Mouse (Mus musculus) G1E (cell line): ENCODE measurements at regions not wholly inside any gene's neighbourhood (a gene's known extent, or its start where the extent isn't known, plus 50 kb on each side); places are given as distances from the start of the nearest gene placed in this dataset.

Experiments used
- ATAC-seq: 2 replicates; pipeline ENCODE4 v1.8.0; 2016; ENCODE audit warnings: mild to moderate bottlenecking; ENCODE audit not compliant: insufficient number of reproducible peaks, poor library complexity, low FRiP score, severe bottlenecking; ENCODE audit errors: extremely low read depth
- DNase-seq: peaks from one replicate; pipeline ENCODE4 v3.0.0; 2012; ENCODE audit warnings: low spot score
- H3K27me3 ChIP-seq: 2 replicates; pipeline ENCODE4 v1.6.1; 2012; ENCODE audit warnings: mild to moderate bottlenecking, low read length, inconsistent platforms; ENCODE audit not compliant: insufficient read depth
- H3K36me3 ChIP-seq: replicated peaks from 2 replicates; pipeline ENCODE3; 2012; ENCODE audit warnings: mild to moderate bottlenecking, inconsistent platforms
- H3K4me1 ChIP-seq: 2 replicates; pipeline ENCODE4 v1.6.1; 2012; ENCODE audit warnings: low read depth, low read length, inconsistent platforms, mixed read lengths; ENCODE audit not compliant: insufficient read depth
- H3K4me3 ChIP-seq: 2 replicates; pipeline ENCODE4 v1.5.1; 2012; ENCODE audit warnings: low read depth, mild to moderate bottlenecking, inconsistent platforms, low read length, moderate library complexity, mixed read lengths
- H3K9me3 ChIP-seq: replicated peaks from 2 replicates; pipeline ENCODE4 v1.6.1; 2012; ENCODE audit warnings: inconsistent platforms
- CTCF ChIP-seq: IDR thresholded peaks from 2 replicates; pipeline ENCODE4 v1.5.1; 2012; ENCODE audit warnings: low read depth, low read length, inconsistent platforms, mixed read lengths
- GATA1 ChIP-seq: IDR thresholded peaks from 2 replicates; pipeline ENCODE4 v1.6.1; 2012; ENCODE audit warnings: borderline replicate concordance, low read length, inconsistent platforms, mixed read lengths
- GATA2 ChIP-seq: IDR thresholded peaks from 2 replicates; pipeline ENCODE4 v1.6.1; 2012; ENCODE audit warnings: low read depth, low read length, inconsistent platforms, borderline replicate concordance
- POLR2AphosphoS5 ChIP-seq: IDR thresholded peaks from 2 replicates; pipeline ENCODE4 v1.6.1; 2012; ENCODE audit warnings: low read depth, low read length, inconsistent platforms; ENCODE audit not compliant: insufficient replicate concordance
- TAL1 ChIP-seq: conservative IDR thresholded peaks from 2 replicates; pipeline ENCODE4 v1.6.1; 2012; ENCODE audit warnings: low read depth, low read length, inconsistent platforms, mixed read lengths

DNA sequence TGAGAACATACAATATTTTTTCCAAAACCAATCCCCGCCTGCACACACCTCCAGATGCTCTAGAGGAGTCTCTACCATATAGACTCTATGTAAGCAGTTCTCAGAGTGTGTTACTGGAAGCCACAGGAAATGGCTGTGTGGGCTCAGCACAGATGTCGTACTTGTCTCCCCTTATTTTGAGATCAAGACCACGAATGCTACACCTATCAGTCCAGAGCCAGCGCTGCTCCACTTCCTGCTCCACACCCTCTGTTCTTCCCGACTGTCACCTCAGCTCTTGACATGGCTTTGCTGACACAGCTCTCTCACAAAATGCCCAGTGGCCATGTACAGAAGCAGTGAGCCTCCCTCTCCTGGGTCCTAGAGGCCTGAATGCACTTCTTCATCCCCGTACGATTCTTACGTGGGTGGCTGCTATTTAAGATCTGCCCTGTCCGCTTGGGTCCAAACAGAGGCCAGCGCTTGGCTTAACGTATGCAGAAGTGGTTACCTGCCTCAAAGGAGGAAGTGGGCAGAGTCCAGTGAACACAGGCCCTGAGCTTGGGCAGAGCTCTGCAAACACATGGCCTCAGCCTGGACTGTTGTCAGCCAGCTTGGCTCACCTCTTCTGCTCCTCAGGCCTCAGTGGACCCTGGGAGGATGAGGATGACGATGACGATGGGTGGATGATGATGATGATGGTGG, 80.5 kb upstream of the Msx2 start:
- TF ChIP-seq GATA1: no peak
- TF ChIP-seq CTCF: no peak
- no peak for TF ChIP-seq TAL1
- TF ChIP-seq POLR2AphosphoS5: no peak
- no peak for TF ChIP-seq GATA2
- H3K4me3 ChIP-seq: no peak overlapping the region
- H3K4me1 ChIP-seq: no peaks in the 10 kb centered on the region
- no peak for ATAC-seq
- peaks cover 70% of the 10 kb centered on the region for H3K9me3 ChIP-seq
- H3K27me3 ChIP-seq: no peaks in the 10 kb centered on the region
- no peaks in the 10 kb centered on the region for H3K36me3 ChIP-seq
- no peak for DNase-seq

DNA sequence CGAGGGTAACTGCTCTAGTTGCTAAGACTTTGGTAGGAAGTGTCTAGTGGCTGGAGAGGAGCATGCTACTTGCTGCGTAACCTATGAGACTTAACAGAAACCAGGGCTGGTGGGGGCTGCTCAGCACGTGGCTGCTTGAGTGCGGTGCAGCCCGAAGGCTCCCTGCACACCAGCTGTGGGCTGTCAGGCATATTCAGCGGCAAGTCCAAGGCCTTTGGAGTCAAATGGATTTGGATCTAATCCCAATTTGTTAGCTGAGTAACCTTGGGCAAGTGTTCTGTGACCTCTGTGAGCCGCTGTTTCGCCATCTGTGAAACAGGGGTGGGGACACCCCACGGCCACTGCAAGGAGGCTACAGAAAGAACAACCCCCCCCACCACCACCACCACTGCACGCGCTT, 75.5 kb upstream of the Msx2 start:
- Histone ChIP-seq H3K4me3 (no peak overlapping the region), H3K9me3 (peaks cover 70% of the 10 kb centered on the region), H3K36me3 (no peaks in the 10 kb centered on the region), H3K27me3 (no peaks in the 10 kb centered on the region), H3K4me1 (no peaks in the 10 kb centered on the region)
- TF ChIP-seq POLR2AphosphoS5: no peak
- TF ChIP-seq TAL1: no peak
- no peak for TF ChIP-seq GATA1
- no peak for TF ChIP-seq GATA2
- no peak for TF ChIP-seq CTCF
- ATAC-seq (no peak), DNase-seq (no peak)

DNA sequence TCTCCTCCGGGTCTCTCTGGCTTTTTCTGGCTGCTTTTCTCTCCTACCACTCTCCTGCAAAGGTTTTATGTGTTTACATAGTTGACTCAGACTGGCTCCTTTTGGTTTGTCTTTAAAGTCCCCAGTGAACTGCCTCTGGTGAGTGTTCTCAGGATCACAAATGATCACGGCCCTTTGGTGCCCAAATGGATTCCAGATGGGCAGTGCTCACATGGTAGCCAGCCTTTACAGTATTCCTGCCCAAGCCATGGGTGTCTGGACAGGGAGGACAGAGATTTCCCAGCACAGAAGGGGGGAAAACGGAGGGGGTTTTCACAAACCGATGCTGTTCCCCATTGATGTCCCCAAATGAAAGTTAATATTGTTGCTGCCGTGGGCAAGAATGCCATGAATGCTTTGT, 70.4 kb upstream of the Msx2 start:
- H3K4me1 ChIP-seq: no peaks in the 10 kb centered on the region
- DNase-seq: no peak
- no peak for ATAC-seq
- H3K4me3 ChIP-seq: no peak overlapping the region
- H3K9me3 ChIP-seq: peaks cover 75% of the 10 kb centered on the region
- TF ChIP-seq GATA2 (no peak), TAL1 (no peak), GATA1 (no peak), CTCF (no peak), POLR2AphosphoS5 (no peak)
- no peaks in the 10 kb centered on the region for H3K27me3 ChIP-seq
- no peaks in the 10 kb centered on the region for H3K36me3 ChIP-seq

DNA sequence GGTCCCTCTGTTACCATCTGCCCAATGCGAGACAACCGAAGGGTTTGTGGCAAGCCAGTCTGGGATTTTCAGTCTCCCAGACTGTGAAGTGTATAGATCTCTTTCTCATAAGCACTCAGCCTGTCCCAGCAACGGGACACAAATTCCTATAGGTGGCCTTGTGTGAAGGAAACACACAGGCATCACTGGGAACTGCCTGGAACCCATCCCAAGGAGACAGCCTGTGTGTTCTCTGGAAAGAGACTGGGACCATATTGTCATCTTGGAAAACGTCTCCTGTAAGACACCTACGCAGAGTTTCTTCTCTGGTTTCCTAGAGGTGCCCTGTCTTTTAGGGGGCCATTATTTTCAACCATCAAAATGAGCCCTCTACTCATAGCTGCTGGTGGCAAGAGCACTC, 66.9 kb upstream of the Msx2 start:
- H3K27me3 ChIP-seq: no peaks in the 10 kb centered on the region
- no peaks in the 10 kb centered on the region for H3K36me3 ChIP-seq
- peaks cover 73% of the 10 kb centered on the region for H3K9me3 ChIP-seq
- H3K4me3 ChIP-seq: no peak overlapping the region
- no peak for DNase-seq
- no peak for ATAC-seq
- no peak for TF ChIP-seq POLR2AphosphoS5
- no peak for TF ChIP-seq GATA1
- TF ChIP-seq CTCF: no peak
- no peak for TF ChIP-seq TAL1
- no peak for TF ChIP-seq GATA2
- no peaks in the 10 kb centered on the region for H3K4me1 ChIP-seq

DNA sequence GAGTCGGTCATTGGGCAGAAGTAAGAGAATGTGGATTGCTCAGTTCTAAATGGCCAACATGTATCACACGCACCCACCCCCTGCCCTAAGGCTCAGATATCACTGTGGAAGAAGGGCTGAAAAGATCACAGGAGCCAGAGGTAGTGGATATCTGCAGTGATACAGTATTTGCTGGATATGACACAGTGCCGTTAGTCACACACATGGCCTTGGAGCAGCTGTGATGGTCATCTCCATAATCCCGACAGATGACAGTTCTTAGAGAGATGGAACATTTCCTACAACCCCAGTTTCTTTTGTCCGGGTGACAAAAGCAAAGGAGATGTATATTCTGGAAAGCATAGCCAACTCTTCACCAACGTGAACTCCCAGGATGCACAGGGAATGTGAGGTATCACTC, 65.1 kb upstream of the Msx2 start:
- no peak for DNase-seq
- peaks cover 71% of the 10 kb centered on the region for H3K9me3 ChIP-seq
- no peaks in the 10 kb centered on the region for H3K27me3 ChIP-seq
- H3K36me3 ChIP-seq: no peaks in the 10 kb centered on the region
- TF ChIP-seq GATA1 (no peak), GATA2 (no peak), CTCF (no peak), POLR2AphosphoS5 (no peak), TAL1 (no peak)
- H3K4me1 ChIP-seq: no peaks in the 10 kb centered on the region
- ATAC-seq: no peak
- H3K4me3 ChIP-seq: no peak overlapping the region

DNA sequence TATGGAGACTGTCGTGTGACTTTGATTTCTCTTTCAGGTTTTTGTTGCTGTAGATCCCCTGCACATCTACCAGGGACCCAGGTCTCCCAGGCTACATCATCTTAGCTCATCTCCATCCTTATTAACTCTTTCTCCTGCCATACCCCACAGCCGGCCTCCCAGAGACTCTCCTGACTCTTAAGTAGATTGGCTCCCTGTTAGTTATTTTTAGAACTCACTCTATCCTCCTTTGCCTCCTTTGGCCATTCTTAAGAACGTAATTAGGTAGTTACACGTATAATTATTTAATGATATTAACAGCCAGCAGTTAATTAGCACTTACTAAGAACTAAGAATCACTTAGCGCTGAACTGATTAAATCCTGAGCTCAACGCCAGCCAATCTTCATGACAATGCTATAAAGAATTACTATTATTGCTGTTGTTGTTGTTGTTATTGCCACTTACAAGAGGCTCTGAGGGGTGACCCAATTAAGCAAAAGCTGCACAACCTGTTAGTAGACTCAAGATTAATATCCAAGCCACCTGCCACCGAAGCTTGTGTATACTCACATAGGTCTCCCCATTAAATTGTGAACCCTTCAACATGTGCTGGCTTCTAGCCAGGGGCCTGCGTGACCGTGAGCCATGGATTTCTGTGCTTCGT, 63.0 kb upstream of the Msx2 start:
- H3K4me3 ChIP-seq: no peak overlapping the region
- no peaks in the 10 kb centered on the region for H3K27me3 ChIP-seq

More for the DNA sequence above, 63.0 kb upstream of the Msx2 start:
- H3K4me1 ChIP-seq: no peaks in the 10 kb centered on the region
- no peaks in the 10 kb centered on the region for H3K36me3 ChIP-seq
- no peak for ATAC-seq
- no peak for DNase-seq
- H3K9me3 ChIP-seq: peaks cover 75% of the 10 kb centered on the region
- no peak for TF ChIP-seq TAL1
- TF ChIP-seq POLR2AphosphoS5: no peak
- TF ChIP-seq GATA2: no peak
- TF ChIP-seq CTCF: no peak
